In the genomic region with DNA sequence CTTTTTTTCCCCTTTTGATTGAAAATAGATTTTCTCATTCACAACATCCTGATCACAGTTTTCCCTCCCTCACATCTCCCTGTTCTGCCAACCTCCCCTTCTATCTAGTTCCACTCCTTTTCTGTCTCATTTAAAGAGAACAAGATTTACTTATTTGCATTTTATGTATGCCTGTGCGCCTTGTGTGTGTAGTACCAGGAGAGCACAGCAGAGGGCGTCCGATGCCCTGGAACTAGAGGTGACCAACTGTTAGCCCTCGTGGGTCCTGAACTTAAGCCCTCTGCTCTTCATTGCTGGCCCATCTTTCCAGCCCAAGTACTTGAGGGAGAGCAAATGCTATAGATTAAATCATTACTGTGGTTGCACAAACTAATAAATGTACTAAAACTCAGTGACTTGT, we compare ENCODE assay signal across 2 mouse cellular contexts.
A peak's percentile ranks its signal among the peaks of the same experiment; 100 is the strongest.
TF ChIP-seq lines count a peak whose summit lies in the region.

No protein-coding gene starts in this region.

TF ChIP-seq in CH12.LX, 34 proteins besides CTCF, POLR2A, EP300 and RAD21:
- no peak for TF ChIP-seq JUN (IDR thresholded peaks at IDR 0.05; ENCODE audit: insufficient read depth, low read depth, low read length)
- peak; percentile 8; the same call in 1 of the 2 replicates for TF ChIP-seq SMC3 (IDR thresholded peaks at IDR 0.05; ENCODE audit: low read depth, low read length)

TF ChIP-seq in MEL, 35 proteins besides CTCF, POLR2A, EP300 and RAD21:
- TF ChIP-seq USF2 (IDR thresholded peaks at IDR 0.05; ENCODE audit: borderline replicate concordance in 1 of 2, insufficient read depth in 1 of 2, low read depth in 1 of 2, low read length in 2 of 2) (no peak), UBTF (IDR thresholded peaks at IDR 0.05; ENCODE audit: borderline replicate concordance, insufficient read depth, low read depth, low read length) (no peak), GATA1 (IDR thresholded peaks at IDR 0.05; ENCODE audit: low read depth, low read length) (no peak), ELF1 (IDR thresholded peaks at IDR 0.05; ENCODE audit: low read depth, low read length) (no peak), MYC (IDR thresholded peaks at IDR 0.05; ENCODE audit: low read depth, low read length) (no peak), KAT2A (conservative IDR thresholded peaks at IDR 0.05; ENCODE audit: low read depth, low read length) (no peak), POLR2AphosphoS5 (IDR thresholded peaks at IDR 0.05; ENCODE audit: borderline replicate concordance, low read depth, low read length) (no peak), MAZ (IDR thresholded peaks at IDR 0.05; ENCODE audit: low read depth, low read length) (no peak), MXI1 (IDR thresholded peaks at IDR 0.05; ENCODE audit: low read depth, low read length) (no peak)
